Mouse (Mus musculus) T-helper 2 cell (primary cell): Measurements from ENCODE around the gene Vmn1r200.
"Not testable (repeated sequence)": the region's sequence is repeated elsewhere in the genome, so short reads cannot be mapped to it uniquely, and the experiment has no call there.

Source experiments
- in situ Hi-C: fragments of 300-600 bp; cut with MboI, MseI; formaldehyde crosslinking; loops from one replicate; pipeline ENCODE4 v1.15.1; 2025; ENCODE audit warnings: high pct_unique_total_duplicates

Gene Vmn1r200

DNA sequence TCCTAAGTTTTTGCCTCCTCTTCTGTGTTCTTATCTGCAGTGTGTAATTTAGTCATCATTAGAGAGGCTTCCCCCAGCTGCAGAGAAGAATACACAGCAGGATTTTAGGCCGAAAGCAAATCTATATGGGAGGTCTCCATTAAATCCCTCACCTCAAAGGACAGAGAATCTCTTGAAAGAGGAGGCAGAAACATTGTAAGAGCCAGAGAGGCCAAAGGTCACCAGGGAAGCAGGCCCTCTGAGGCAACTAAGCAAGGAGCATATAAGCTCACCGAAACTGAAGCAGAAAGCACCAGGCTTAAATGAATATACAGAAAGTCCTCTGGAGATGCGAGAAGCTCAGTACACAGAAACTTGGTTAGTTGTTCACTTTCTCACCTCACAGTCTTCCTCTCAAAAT lies at the start of gene Vmn1r200:
Gene Vmn1r200 (plus strand): TSS at position 301 of the 400 bp plus-strand sequence.
- in situ Hi-C loops, result no loop called here

DNA sequence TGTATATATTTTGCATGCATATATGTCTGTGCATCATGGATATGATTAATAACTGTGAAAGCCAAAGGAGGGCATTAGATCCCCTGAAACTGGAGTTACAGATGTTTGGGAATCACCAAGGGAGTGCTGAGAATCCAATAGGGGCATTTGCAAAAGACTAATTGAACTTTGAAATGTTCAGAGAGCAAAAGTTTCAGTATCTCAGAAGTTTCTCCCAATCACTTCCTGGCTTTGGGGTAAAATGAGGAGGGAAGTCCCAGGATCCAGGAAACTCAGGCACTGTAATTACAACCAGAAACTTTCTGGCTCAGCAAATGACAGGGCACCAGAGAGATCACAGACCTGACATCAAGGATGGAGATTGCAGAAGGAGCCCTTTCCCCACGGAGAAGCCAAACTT lies 40.1 kb upstream of the Vmn1r200 start, which contains the start of gene Vmn1r198:
Gene Vmn1r198 (plus strand): TSS at position 301 of the 400 bp plus-strand sequence.
- in situ Hi-C loops, result no loop called here

DNA sequence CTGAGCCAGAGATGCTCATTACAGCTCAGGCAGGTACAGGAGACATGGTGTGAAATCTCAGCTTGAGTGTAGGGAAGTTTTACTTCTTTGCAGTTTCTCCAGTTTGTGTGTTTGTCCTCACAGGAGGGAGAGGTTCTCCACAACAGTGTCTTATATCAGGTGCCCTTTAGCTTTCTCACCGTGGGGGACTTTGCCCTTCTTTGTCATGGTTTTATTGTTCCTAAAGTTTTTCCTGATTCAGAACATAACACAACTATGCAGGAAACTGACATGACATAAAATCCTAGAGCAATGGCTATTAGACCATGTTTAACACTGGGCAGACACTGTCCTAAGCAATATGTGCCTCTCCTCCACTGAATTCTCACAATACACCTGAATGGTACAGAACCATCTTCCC lies 39.4 kb upstream of the Vmn1r200 start:
- in situ Hi-C loops, result no loop called here

DNA sequence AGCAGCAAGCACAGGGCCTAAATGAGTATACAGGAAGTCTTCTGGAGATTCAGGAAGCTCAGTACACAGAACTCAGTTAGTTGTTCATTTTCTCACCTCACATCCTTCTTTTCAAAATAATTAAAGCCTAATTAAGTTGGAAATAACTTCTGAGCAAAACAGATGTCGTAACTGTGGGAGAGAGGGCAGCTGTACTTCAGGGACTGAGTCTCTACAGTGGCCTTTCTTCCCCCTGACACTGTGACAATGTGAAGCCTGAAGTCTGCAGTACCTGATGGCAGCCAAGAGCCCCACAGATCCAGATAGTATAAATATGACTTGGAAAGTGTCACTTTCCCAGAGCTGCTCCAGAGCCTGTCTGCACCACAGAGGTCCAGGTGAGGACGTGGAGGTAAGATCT lies 10.7 kb upstream of the Vmn1r200 start, which contains the start of gene Vmn1r199:
Gene Vmn1r199 (plus strand): TSS at position 301 of the 400 bp plus-strand sequence.
- in situ Hi-C loops, result no loop called here

DNA sequence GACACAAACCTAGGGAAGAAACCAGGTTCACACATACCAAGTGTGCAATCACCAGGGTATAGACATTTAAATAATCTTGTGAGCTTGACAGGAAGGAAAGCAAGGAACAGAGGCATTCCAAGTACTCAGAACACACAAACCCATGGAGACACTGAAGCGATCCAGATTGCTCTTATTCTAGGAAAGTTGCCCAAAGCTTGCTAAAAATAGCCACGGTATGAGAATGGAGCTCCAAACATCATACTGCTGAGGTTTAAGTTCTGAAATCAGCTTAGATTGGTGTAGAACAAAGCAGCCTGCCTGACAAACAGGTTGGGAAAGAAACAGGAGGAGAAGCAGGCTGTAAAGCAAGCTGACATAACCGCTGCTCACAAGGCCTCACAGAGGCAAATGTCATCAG lies 9.0 kb upstream of the Vmn1r200 start:
- in situ Hi-C loops, result not testable (repeated sequence)

DNA sequence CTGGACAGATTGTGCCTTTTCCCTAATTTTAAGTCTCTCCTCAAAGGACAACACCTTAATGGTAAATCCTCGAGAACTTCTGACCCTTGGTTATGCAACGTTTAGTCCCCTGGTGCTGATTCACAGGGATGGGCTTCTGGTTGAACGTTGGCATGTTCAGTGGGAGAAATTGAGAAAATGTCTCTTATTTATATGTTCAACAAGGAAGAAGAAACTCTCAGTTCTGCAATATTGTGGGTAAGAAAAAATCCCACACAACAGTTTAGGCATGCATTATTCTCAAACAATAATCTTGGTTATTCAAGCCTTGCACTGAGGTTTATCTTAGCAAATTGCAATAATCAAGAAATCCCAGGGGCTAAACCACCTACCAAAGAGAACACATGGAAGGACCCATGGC lies 6.8 kb upstream of the Vmn1r200 start:
- in situ Hi-C loops, result no loop called here

DNA sequence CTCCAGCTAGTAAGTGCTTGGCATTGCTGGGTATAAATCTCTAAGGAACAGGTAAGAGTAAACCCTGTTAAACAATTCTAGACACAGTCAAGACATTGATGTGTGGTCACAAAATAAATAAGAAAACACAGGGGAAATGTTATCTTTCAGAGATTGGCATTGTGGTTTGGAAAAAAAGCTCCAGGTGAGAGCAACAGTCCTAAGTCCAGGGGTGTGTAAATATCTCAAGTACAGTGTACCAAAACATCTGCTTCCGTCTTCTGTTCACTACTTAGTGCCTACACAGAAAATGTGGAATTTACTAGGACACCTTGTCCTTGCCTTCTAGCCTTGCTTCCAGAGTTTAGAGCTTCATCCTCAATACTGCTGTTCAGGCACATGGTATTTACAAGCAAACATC lies 3.1 kb upstream of the Vmn1r200 start:
- in situ Hi-C loops, result no loop called here

DNA sequence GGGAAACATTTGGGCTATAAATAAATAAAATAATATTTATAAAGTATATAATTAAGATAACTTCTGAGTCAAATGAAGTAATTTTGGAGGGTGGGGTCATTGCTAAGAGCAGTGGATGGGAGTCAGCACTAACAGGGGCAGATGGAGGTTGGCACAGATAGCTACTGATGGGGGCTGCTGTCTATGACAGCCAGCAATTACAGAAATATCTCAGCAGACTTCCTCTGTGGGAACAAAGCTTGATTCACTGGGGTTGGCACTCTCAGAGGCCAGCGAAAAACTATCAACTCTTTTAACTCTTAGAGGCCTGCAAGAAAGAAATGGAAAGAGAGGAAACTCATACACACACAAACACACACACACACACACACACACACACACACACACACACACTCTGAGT lies 12.8 kb downstream of the Vmn1r200 start:
- in situ Hi-C loops, result no loop called here
